27 mouse cellular contexts compared by ENCODE assay signal in the genomic region with DNA sequence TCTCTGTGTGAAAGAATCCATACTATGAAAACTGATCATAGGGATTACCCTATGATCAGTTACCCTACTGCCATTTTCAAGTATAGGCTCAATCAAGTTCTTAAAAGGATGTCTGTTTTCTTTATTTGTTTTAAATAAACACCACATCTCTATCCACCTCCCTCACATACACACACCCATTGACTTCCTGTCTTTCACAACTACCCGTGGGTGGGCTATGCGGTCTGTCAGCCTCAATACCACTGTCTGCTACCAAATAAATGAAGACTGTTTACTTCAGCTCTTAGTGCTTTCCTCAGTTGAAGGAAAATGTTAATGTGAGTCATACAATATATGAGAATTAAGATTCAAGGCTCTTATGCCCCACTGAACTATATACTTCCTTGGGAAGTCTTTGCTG. TPM values are rescaled to one million over a fixed set of nuclear protein-coding genes. Genes with fewer than 3 reads are reported as not detected.
"Had no signal": no experiment of that assay in that cellular context is flagged by ENCODE, and none has a peak within 500 bp of the region (broad histone marks: within the 10 kb centered on the region; RNA-seq: fewer than 3 reads in every experiment).

No protein-coding gene starts in this region.

- ATAC-seq: liver, embryonic 12.5 days; midbrain, embryonic 13.5 days; midbrain, embryonic 16.5 days had no signal

- DNase-seq: kidney, adult 18-20 months; kidney, adult 9 months; kidney, postnatal 14 days; liver; lung, postnatal 4 days; retina, postnatal 1 day; right cerebral cortex, postnatal 25 days; spleen, adult 18-20 months; thymus, postnatal 25 days had no signal

RNA-seq across cellular contexts. Expression of a gene that starts 17.4 kb away (rescaled TPM):
- total RNA-seq: layer of hippocampus, adult 8-10 months; layer of hippocampus, postnatal 10 days; left cerebral cortex, postnatal 25 days; monocyte, adult 5-6 weeks; neutrophil, adult 5-6 weeks had no signal
- polyA plus RNA-seq: kidney, embryonic 16.5 days; limb, embryonic 10.5 days; limb, embryonic 13.5 days; liver, embryonic 12.5 days; liver, embryonic 15.5 days; lung, embryonic 15.5 days; midbrain, embryonic 10.5 days; midbrain, embryonic 13.5 days; midbrain, embryonic 16.5 days; myocyte; neural tube, embryonic 13.5 days; stomach, embryonic 15.5 days; thymus, postnatal 0 days had no signal

RNA-seq across cellular contexts. Expression of a gene that starts 37.1 kb away (rescaled TPM):
- total RNA-seq: layer of hippocampus, adult 8-10 months; layer of hippocampus, postnatal 10 days; left cerebral cortex, postnatal 25 days; neutrophil, adult 5-6 weeks had no signal
- polyA plus RNA-seq: kidney, embryonic 16.5 days; limb, embryonic 10.5 days; limb, embryonic 13.5 days; liver, embryonic 12.5 days; liver, embryonic 15.5 days; lung, embryonic 15.5 days; midbrain, embryonic 10.5 days; midbrain, embryonic 13.5 days; midbrain, embryonic 16.5 days; myocyte; neural tube, embryonic 13.5 days; stomach, embryonic 15.5 days; thymus, postnatal 0 days had no signal
